Mouse (Mus musculus) liver, postnatal 0 days (tissue): ENCODE results near the gene Olfr315.

ENCODE experiments used
- CTCF ChIP-seq: sonication (generic); IDR thresholded peaks from 2 replicates; pipeline ENCODE4 v1.5.1; 2016; ENCODE audit warnings: antibody characterized with exemption, low read depth
- EP300 ChIP-seq: IDR thresholded peaks from 2 replicates; pipeline ENCODE4 v1.6.1; 2016; ENCODE audit warnings: antibody characterized with exemption, low read depth, mild to moderate bottlenecking

- TF ChIP-seq CTCF (no peak), EP300 (no peak)
These were observed 26.8 kb downstream of the Olfr315 start for GRCm38 (mm10) chr11:58799747-58800146.
